Mouse (Mus musculus) neural tube, embryonic 13.5 days (tissue): ENCODE measurements around the gene Aspg. TPM values are rescaled to one million over a fixed set of nuclear protein-coding genes. Genes with fewer than 3 reads are reported as not detected.

ENCODE experiments used
- ATAC-seq: fragments of 200-750 bp; cut with Nextera tagmentation; 2 replicates; pipeline ENCODE4 v1.8.0; 2017; ENCODE audit warnings: low read depth, mild to moderate bottlenecking, moderate TSS enrichment, moderate library complexity
- H3K27ac ChIP-seq: fragments of 300-500 bp; sonication (generic); replicated peaks from 2 replicates; pipeline ENCODE4 v1.5.1; 2015; ENCODE audit warnings: moderate library complexity, mild to moderate bottlenecking, inconsistent platforms
- H3K27me3 ChIP-seq: fragments of 300-500 bp; sonication (generic); 2 replicates; pipeline ENCODE4 v1.6.1; 2015; ENCODE audit warnings: mild to moderate bottlenecking, inconsistent platforms
- H3K36me3 ChIP-seq: fragments of 300-500 bp; sonication (generic); 2 replicates; pipeline ENCODE4 v1.6.1; 2015; ENCODE audit warnings: mild to moderate bottlenecking, inconsistent platforms
- H3K4me1 ChIP-seq: fragments of 300-500 bp; sonication (generic); replicated peaks from 2 replicates; pipeline ENCODE4 v1.6.1; 2015; ENCODE audit warnings: inconsistent platforms
- H3K4me2 ChIP-seq: fragments of 300-500 bp; sonication (generic); 2 replicates; pipeline ENCODE4 v1.6.1; 2015; ENCODE audit warnings: inconsistent platforms, mild to moderate bottlenecking, moderate library complexity
- H3K4me3 ChIP-seq: fragments of 300-500 bp; sonication (generic); 2 replicates; pipeline ENCODE4 v1.5.1; 2015; ENCODE audit warnings: mild to moderate bottlenecking, inconsistent platforms
- H3K9ac ChIP-seq: fragments of 300-500 bp; sonication (generic); 2 replicates; pipeline ENCODE4 v1.6.1; 2015; ENCODE audit warnings: moderate library complexity, mild to moderate bottlenecking, inconsistent platforms
- H3K9me3 ChIP-seq: fragments of 300-500 bp; sonication (generic); 2 replicates; pipeline ENCODE4 v1.6.1; 2016; ENCODE audit warnings: inconsistent platforms
- WGBS: fragments of 180-500 bp; shearing (Covaris S2); methylation state at CpG from one replicate; pipeline ENCODE4 v1.1.7; 2015; 5-methylcytosine and 5-hydroxymethylcytosine counted together
- polyA plus RNA-seq: library from polyadenylated mRNA; unstranded; fragments of >200 nt; fragmentation: Nextera tagmentation; extraction: Ambion mirVana; gene quantifications from 2 replicates; pipeline ENCODE4 v1.2.1, GENCODE M21; 2015

The Aspg gene
- polyA plus RNA-seq, 1 experiment from 2014 or later: 0.29 TPM

DNA sequence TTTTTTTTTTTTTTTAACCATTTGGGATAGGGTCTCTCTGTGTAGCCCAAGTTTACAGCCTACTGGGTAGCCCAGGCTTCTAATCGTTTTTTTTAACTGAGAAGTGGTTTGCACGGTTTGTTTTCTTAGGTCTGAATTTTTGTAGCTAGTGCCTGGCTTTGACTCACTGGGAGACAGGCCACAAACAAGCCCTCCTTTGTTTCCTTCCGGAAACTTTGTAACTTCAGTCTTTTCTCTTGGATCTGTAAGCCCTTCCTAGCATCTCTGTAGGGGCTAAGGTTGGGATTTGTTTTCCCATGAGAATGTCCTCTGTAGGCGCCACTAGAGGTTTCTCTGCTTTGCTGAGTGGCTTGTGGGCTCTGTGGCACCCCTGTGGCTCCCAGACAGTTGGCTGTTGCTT, 6.4 kb upstream of the Aspg start:
- Histone ChIP-seq H3K4me3 (no peak overlapping the region), H3K27me3 (no peaks in the 10 kb centered on the region), H3K4me1 (no peaks in the 10 kb centered on the region), H3K9me3 (no peaks in the 10 kb centered on the region), H3K27ac (no peak overlapping the region), H3K9ac (no peak overlapping the region), H3K36me3 (no peaks in the 10 kb centered on the region), H3K4me2 (no peak overlapping the region)
- WGBS: 60% methylated on average over 4 of the region's 4 CpGs
- ATAC-seq: no peak

DNA sequence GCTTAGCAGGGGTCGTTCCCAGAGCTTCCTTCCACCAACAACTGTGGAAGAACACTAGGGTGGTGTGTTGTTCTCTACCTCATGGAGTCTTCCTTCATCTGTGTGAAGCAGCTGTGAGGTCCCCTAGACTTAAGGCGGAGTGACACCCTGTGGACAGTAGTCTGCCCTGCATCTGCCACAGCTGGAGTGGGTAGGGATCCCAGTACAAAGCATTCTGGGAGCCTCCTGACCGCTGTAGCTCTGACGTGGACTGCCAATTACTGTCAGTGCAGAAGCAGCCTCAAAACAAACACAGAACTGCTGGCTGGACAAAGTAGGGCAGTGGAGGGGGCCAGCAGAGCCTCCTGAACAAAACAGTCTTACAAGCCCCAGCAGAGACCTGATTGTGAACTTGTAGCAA, 5.4 kb upstream of the Aspg start:
- no peak overlapping the region for H3K4me2 ChIP-seq
- H3K4me3 ChIP-seq: no peak overlapping the region
- H3K27me3 ChIP-seq: peaks cover 1% of the 10 kb centered on the region; the same call in 1 of the 2 replicates
- no peak for ATAC-seq
- WGBS: 54% methylated on average over 4 of the region's 4 CpGs
- H3K9me3 ChIP-seq: no peaks in the 10 kb centered on the region
- H3K4me1 ChIP-seq: no peaks in the 10 kb centered on the region
- H3K9ac ChIP-seq: no peak overlapping the region
- H3K36me3 ChIP-seq: no peaks in the 10 kb centered on the region
- no peak overlapping the region for H3K27ac ChIP-seq

DNA sequence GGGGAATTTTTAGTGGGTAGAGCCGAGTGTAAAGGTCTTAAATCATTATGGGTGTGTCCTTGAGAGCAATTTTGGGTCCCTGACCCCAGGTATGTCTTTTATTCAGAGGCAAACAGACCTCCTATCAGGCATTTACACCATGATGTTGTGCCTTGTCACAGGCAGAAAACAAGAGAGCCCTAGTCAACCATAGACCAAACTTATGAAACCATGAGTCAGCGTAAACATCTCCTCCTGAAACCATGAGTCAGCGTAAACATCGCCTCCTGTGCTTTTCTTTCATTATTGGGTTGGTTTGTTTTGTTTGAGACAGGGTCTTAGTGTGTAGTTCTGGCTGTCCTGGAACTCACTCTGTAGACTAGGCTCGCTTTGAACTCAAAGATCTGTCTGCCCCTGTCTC, 3.3 kb upstream of the Aspg start:
- Histone ChIP-seq H3K36me3 (no peaks in the 10 kb centered on the region), H3K4me2 (no peak overlapping the region), H3K27me3 (peaks cover 16% of the 10 kb centered on the region), H3K9me3 (no peaks in the 10 kb centered on the region), H3K4me3 (no peak overlapping the region), H3K27ac (no peak overlapping the region), H3K9ac (no peak overlapping the region), H3K4me1 (peaks cover 6% of the 10 kb centered on the region)
- no peak for ATAC-seq
- WGBS: 84% methylated on average over 5 of the region's 5 CpGs

DNA sequence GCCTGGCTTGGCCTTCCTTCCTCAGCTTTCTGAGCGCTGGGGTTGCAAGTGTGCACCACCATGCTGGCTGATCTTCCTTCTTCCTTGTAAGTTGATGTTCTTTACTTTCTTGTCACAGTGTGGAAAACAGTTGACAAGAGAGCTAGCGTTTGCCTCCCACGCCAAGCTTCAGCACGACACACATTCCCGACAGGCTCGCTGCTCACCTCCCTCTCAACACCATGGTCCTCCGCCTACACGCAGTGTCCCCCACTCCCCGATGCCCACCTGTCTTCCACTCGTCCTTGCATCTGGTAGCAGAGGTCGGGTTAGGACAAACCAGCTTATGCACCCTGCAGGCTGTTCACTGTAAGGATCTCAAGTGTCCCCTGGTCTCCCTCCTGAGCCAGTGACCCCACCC, 1.6 kb upstream of the Aspg start:
- no peaks in the 10 kb centered on the region for H3K36me3 ChIP-seq

DNA sequence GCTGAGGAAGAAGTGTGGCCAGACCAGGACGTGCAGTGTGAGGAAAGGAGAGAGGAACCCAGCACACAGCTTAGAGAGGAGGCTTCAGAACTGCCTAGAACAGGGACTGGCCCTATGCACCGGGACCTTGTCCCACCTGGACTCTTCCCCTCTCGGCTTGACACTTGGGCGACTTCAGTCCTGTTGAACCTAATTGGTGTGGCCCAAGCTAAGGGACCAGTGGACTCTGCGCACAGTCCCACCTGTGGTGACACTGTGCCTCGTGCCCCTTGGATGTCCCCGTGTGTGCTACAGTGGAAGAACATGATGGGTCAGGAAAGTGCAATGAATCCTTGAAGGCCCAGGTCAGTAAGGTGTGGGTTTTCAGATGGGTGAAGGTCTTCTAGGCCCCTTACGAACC, 1.2 kb downstream of the Aspg start:
- Histone ChIP-seq H3K4me2 (no peak overlapping the region), H3K9me3 (no peaks in the 10 kb centered on the region), H3K9ac (no peak overlapping the region), H3K4me3 (no peak overlapping the region), H3K4me1 (peaks cover 6% of the 10 kb centered on the region), H3K27ac (no peak overlapping the region), H3K36me3 (no peaks in the 10 kb centered on the region), H3K27me3 (peaks cover 26% of the 10 kb centered on the region)
- ATAC-seq: no peak
- 92% methylated on average over 8 of the region's 8 CpGs for WGBS

More for the DNA sequence above, 1.6 kb upstream of the Aspg start:
- Histone ChIP-seq H3K4me1 (peaks cover 6% of the 10 kb centered on the region), H3K27ac (no peak overlapping the region), H3K4me3 (no peak overlapping the region), H3K9me3 (no peaks in the 10 kb centered on the region), H3K9ac (no peak overlapping the region), H3K27me3 (peaks cover 16% of the 10 kb centered on the region), H3K4me2 (no peak overlapping the region)
- ATAC-seq: no peak
- 92% methylated on average over 11 of the region's 11 CpGs for WGBS

DNA sequence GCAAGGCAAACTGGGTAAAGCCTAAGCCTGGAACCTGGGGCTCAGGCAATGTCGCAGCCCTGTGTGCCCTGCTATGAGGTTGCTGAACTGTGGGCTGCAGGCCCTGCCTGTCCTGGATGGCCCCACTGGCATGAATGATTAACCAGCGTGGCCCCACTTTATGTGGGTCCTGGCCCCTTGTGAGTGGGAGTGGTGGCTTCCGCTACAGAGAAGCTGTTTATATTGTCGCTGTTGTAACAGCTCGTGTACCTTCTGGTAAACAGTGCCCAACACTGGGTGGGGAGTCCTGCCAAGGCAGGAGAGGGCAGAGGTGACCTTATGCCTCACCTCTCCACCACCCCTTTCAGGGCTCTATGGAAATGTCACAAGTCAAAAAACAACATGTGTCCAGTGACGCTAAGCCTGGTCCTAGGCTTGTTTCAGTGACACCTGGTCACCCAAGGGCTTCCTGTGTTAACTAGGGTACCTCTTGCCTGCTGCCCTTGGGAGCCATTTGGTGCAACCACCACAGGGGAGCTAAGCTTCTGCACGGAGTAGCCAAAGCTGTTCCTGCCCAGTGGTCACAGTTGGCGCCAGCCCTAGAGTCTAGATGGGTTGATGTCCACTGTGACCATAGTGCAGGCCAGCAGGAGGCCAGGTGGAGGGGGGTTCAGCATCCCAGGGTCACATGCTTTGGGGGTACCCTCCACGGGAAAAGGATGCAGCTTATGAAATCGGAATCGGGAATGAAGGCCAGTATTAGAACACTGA, 2.4 kb downstream of the Aspg start:
- ATAC-seq: no peak
- Histone ChIP-seq H3K27me3 (peaks cover 34% of the 10 kb centered on the region), H3K27ac (no peak overlapping the region), H3K4me1 (peaks cover 6% of the 10 kb centered on the region), H3K36me3 (no peaks in the 10 kb centered on the region), H3K4me3 (no peak overlapping the region), H3K4me2 (no peak overlapping the region), H3K9me3 (no peaks in the 10 kb centered on the region), H3K9ac (no peak overlapping the region)
- WGBS: 80% methylated on average over 11 of the region's 11 CpGs

DNA sequence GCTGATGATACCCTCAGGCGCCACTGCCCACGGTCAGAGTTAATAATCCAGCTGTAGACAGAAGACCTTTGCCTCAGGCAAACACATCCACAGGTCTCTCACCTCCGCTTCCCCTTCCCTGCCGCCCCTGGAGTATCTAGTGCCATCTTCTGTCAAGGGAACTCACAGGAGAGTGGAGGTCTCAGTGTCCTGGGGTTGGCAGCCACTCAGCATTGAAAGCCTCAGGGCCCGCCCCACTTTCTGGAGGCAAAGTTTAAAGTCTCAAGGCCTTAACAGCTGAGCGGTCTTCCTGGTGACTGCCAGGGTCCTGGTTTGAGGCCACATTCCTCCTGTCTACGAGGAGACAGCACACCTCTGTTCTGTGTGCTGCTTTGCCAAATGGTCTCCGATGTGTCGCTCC, 3.2 kb downstream of the Aspg start:
- no peak overlapping the region for H3K4me3 ChIP-seq
- H3K27ac ChIP-seq: no peak overlapping the region
- H3K27me3 ChIP-seq: peaks cover 36% of the 10 kb centered on the region
- no peaks in the 10 kb centered on the region for H3K36me3 ChIP-seq
- H3K4me1 ChIP-seq: peaks cover 6% of the 10 kb centered on the region
- H3K4me2 ChIP-seq: no peak overlapping the region
- 86% methylated on average over 9 of the region's 9 CpGs for WGBS
- H3K9me3 ChIP-seq: no peaks in the 10 kb centered on the region
- ATAC-seq: no peak
- no peak overlapping the region for H3K9ac ChIP-seq

DNA sequence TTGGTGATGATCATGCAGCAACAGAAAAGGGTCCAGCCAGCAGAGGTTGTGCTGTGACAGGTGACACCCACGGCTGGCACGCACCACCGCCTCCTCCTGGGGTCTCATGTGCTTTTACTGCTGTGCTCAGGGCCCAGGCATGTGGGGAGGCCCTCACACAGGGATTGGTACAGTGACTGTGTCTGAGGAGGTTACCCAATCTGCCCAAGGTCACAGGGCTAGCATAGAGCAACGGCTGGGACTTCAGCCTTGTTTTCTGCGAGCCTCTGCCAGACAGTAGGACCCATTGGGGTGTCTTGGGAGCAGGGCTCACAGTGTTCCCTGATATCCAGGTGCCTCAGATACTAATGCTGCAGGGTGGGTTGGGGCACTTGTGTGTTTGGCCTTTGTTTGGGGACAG, 4.8 kb downstream of the Aspg start:
- peaks cover 6% of the 10 kb centered on the region for H3K4me1 ChIP-seq
- H3K9me3 ChIP-seq: no peaks in the 10 kb centered on the region
- 86% methylated on average over 5 of the region's 5 CpGs for WGBS
- no peak overlapping the region for H3K27ac ChIP-seq
- ATAC-seq: no peak
- peaks cover 35% of the 10 kb centered on the region for H3K27me3 ChIP-seq
- no peak overlapping the region for H3K4me3 ChIP-seq
- H3K4me2 ChIP-seq: no peak overlapping the region
- H3K36me3 ChIP-seq: no peaks in the 10 kb centered on the region
- H3K9ac ChIP-seq: no peak overlapping the region; the same call in 1 of the 2 replicates

DNA sequence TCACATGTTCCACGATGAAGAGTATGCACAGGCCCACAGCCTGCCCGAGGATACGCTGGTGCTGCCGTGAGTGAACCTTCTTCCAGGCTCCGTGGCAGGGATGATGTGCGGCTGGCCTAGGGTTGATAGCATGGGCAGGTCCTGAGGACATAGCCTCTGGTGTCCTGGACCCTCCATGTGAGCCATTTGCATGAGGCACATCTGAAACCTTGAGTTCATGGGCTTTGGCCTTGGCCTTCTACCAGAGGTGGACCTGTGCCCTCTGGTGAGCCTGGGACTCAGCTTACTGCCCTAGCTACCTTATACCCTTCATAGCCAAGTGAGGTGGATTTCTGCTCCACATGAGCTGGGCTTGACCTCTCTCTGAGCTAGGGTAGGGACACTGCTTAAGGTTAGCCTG, 5.8 kb downstream of the Aspg start:
- no peak overlapping the region for H3K4me3 ChIP-seq
- H3K9ac ChIP-seq: no peak overlapping the region
- H3K36me3 ChIP-seq: no peaks in the 10 kb centered on the region
- no peak overlapping the region for H3K4me2 ChIP-seq
- no peak overlapping the region for H3K27ac ChIP-seq
- no peak for ATAC-seq
- H3K27me3 ChIP-seq: peaks cover 26% of the 10 kb centered on the region
- H3K4me1 ChIP-seq: no peaks in the 10 kb centered on the region; the same call in 1 of the 2 replicates
- WGBS: 92% methylated on average over 6 of the region's 6 CpGs
- H3K9me3 ChIP-seq: no peaks in the 10 kb centered on the region

DNA sequence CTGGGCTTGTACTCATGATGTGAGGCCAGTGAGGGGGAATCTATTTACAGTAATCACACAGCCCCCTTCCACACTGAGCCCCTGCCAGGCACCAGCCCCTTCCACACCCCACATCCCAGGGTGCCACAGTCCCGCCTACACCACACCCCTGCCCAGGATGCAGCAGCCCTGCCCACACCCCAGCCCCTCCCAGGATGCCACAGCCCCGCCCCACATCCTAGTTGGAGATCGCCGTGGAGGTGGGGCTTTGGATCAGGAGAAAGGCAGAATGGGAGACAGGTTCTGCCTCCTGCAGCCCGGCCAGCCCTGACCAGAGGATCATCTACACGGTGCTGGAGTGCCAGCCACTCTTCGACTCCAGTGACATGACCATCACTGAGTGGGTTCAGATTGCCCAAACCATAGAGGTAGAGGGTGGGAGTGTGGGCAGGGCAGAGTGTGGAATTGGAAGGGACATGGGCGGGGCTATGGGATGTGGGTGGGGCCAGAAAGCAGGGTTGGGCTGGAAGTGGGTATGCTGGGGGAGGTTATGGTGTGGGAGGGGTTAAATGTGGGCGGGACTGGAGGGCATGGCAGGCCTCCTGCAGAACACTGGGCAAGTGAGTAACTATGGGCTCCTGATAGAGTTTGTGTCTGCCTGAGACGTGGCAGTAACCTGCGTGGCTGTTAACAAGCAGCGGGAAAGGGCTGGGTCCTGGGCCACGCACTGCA, 6.4 kb downstream of the Aspg start:
- no peaks in the 10 kb centered on the region for H3K9me3 ChIP-seq
- 0 out of 2 replicates have a peak, but pooled peaks have one; percentile 20 for ATAC-seq
- no peak overlapping the region for H3K27ac ChIP-seq
- H3K4me1 ChIP-seq: no peaks in the 10 kb centered on the region; the same call in 1 of the 2 replicates
- H3K9ac ChIP-seq: no peak overlapping the region
- no peak overlapping the region for H3K4me3 ChIP-seq
- 15% methylated on average over 13 of the region's 13 CpGs for WGBS
- H3K36me3 ChIP-seq: no peaks in the 10 kb centered on the region
- no peak overlapping the region for H3K4me2 ChIP-seq
- peaks cover 23% of the 10 kb centered on the region for H3K27me3 ChIP-seq

DNA sequence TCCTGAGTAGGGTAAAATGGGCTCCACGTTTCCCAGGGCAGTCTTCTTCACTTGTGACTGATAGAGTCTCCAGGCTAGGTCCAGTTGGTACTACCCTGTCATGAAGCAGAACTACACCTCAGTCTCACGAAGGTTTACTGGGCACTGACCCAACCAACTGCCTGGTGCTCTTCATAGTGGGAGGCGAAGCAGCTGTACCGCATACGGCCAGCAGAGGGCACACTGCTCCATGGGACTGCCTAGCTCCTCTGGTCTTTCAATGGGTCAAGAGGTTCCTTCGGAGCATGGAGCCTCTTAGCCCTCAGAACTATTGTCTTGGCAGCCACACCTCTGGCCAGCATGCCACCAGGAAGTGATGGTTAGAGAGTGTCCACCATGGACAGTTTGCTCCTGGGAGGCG, 7.2 kb downstream of the Aspg start:
- H3K4me1 ChIP-seq: no peaks in the 10 kb centered on the region; the same call in 1 of the 2 replicates
- peaks cover 23% of the 10 kb centered on the region for H3K27me3 ChIP-seq
- H3K36me3 ChIP-seq: no peaks in the 10 kb centered on the region
- no peaks in the 10 kb centered on the region for H3K9me3 ChIP-seq
- no peak overlapping the region for H3K27ac ChIP-seq
- no peak overlapping the region for H3K4me3 ChIP-seq
- no peak overlapping the region for H3K4me2 ChIP-seq
- H3K9ac ChIP-seq: no peak overlapping the region
- WGBS: 13% methylated on average over 7 of the region's 7 CpGs
- ATAC-seq: peak; percentile 42; the same call in 1 of the 2 replicates

DNA sequence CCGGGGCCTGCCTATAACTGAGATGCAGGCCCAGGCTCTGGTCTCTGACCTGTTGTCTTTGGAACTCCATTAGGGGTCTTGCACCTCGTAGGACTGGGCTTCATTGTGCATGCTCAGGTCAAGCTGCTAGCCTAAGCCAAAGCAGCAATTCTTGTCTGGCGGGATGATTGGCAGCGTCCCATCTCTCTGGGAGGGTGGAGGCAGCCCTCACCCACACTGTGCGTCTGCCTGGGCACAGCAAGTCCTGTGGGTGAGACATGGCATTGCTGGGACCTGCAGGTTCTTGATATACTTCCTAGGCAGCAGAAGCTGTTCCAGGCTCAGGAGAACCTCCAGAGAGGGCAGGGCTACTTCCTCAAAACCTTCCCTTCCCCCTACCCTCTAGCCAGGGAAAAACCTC, 10.5 kb downstream of the Aspg start:
- Histone ChIP-seq H3K36me3 (no peaks in the 10 kb centered on the region), H3K4me2 (no peak overlapping the region), H3K9me3 (no peaks in the 10 kb centered on the region), H3K4me1 (no peaks in the 10 kb centered on the region; the same call in 1 of the 2 replicates), H3K27ac (no peak overlapping the region), H3K4me3 (no peak overlapping the region), H3K9ac (no peak overlapping the region), H3K27me3 (peaks cover 20% of the 10 kb centered on the region)
- 82% methylated on average over 5 of the region's 5 CpGs for WGBS
- ATAC-seq: no peak
